Comparison of ENCODE assay signal across 30 mouse cellular contexts in genomic region chr8:114636376-114636775, GRCm38 (mm10).
"Had no signal": no experiment of that assay in that cellular context is flagged by ENCODE, and none has a peak within 500 bp of the region (broad histone marks: within the 10 kb centered on the region; RNA-seq: fewer than 3 reads in every experiment).

No protein-coding gene starts in this region.

- H3K36me3 ChIP-seq: limb, embryonic 10.5 days; limb, embryonic 12.5 days; limb, embryonic 13.5 days; limb, embryonic 15.5 days; liver, embryonic 12.5 days; liver, embryonic 13.5 days; liver, embryonic 15.5 days; lung, embryonic 15.5 days; midbrain, embryonic 10.5 days; midbrain, embryonic 12.5 days; midbrain, embryonic 13.5 days; midbrain, embryonic 15.5 days; neural tube, embryonic 12.5 days had no signal

- H3K4me2 ChIP-seq: limb, embryonic 12.5 days; limb, embryonic 13.5 days; limb, embryonic 15.5 days; liver, embryonic 11.5 days; liver, embryonic 12.5 days; liver, embryonic 13.5 days; liver, embryonic 15.5 days; lung, embryonic 14.5 days; lung, embryonic 15.5 days; midbrain, embryonic 12.5 days; midbrain, embryonic 13.5 days; midbrain, embryonic 15.5 days; neural tube, embryonic 12.5 days had no signal

- DNase-seq: left cerebral cortex, postnatal 4 days; liver; liver, embryonic 13.5 days; liver, postnatal 0 days; lung, adult 18-20 months; lung, adult 2 months; lung, postnatal 10 days; lung, postnatal 14 days; lung, postnatal 36 days; lung, postnatal 4 days had no signal

- H3K9ac ChIP-seq: limb, embryonic 12.5 days; limb, embryonic 13.5 days; limb, embryonic 15.5 days; liver, embryonic 12.5 days; liver, embryonic 13.5 days; liver, embryonic 14.5 days; liver, embryonic 15.5 days; liver, postnatal 0 days; lung, embryonic 14.5 days; lung, embryonic 15.5 days; midbrain, embryonic 12.5 days; midbrain, embryonic 13.5 days; midbrain, embryonic 15.5 days; neural tube, embryonic 12.5 days had no signal

- H3K4me3 ChIP-seq: limb, embryonic 10.5 days; limb, embryonic 12.5 days; limb, embryonic 13.5 days; limb, embryonic 15.5 days; liver, embryonic 12.5 days; liver, embryonic 13.5 days; liver, embryonic 15.5 days; lung, embryonic 15.5 days; megakaryocyte, embryonic 14.5 days; midbrain, embryonic 10.5 days; midbrain, embryonic 12.5 days; midbrain, embryonic 13.5 days; midbrain, embryonic 15.5 days; myocyte; neural tube, embryonic 12.5 days had no signal

- H3K4me1 ChIP-seq: liver, embryonic 13.5 days; liver, embryonic 15.5 days; megakaryocyte, embryonic 14.5 days; midbrain, embryonic 15.5 days; neural tube, embryonic 12.5 days had no signal

- H3K27me3 ChIP-seq: liver, embryonic 12.5 days; liver, embryonic 13.5 days; liver, embryonic 15.5 days; lung, embryonic 15.5 days; megakaryocyte, embryonic 14.5 days; midbrain, embryonic 13.5 days; midbrain, embryonic 15.5 days; neural tube, embryonic 12.5 days had no signal

- H3K27ac ChIP-seq: limb, embryonic 12.5 days; limb, embryonic 13.5 days; limb, embryonic 15.5 days; liver, embryonic 12.5 days; liver, embryonic 13.5 days; liver, embryonic 14.5 days; liver, embryonic 15.5 days; lung, embryonic 15.5 days; macrophage; midbrain, embryonic 10.5 days; midbrain, embryonic 12.5 days; midbrain, embryonic 13.5 days; midbrain, embryonic 15.5 days; neural tube, embryonic 12.5 days had no signal

- ATAC-seq: liver, embryonic 12.5 days; liver, postnatal 0 days; lung, postnatal 0 days; midbrain, embryonic 13.5 days; midbrain, embryonic 15.5 days; midbrain, embryonic 16.5 days had no signal

- H3K9me3 ChIP-seq: limb, embryonic 10.5 days; limb, embryonic 12.5 days; limb, embryonic 13.5 days; limb, embryonic 15.5 days; liver, embryonic 12.5 days; liver, embryonic 13.5 days; liver, embryonic 15.5 days; lung, embryonic 15.5 days; midbrain, embryonic 10.5 days; midbrain, embryonic 12.5 days; midbrain, embryonic 13.5 days; midbrain, embryonic 15.5 days; neural tube, embryonic 12.5 days had no signal
